Mouse (Mus musculus) NIH3T3 (cell line): Measurements from ENCODE around the gene Tbc1d24.

Experiments used
- DNase-seq: peaks from one replicate; pipeline ENCODE4 v3.0.0-alpha.2; 2012; ENCODE audit warnings: low read depth

Tbc1d24 gene

DNA sequence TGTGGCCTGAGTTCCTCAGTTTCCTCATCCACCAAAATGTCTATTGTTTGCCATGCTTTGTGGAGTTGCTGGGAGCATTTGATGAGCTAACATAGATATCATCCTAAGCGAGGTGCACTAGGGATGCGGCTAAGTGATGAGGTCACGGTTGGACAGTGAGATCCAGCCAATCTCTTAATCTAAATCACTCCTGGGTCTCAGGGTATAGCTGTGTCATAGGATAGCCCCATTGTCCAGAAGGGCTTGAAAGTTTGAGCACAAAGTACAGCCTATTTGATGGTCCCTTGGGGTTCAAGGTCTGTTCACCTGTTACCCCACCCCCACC, 4.5 kb upstream of the Tbc1d24 start:
- DNase-seq = no peak

- peak; percentile 75 for DNase-seq
Measured at GRCm38 (mm10) chr17:24209043-24209915, 3.9 kb upstream of the Tbc1d24 start, which contains the start of gene Ntn3. Gene Ntn3 (minus strand): TSS chr17:24209531.

DNA sequence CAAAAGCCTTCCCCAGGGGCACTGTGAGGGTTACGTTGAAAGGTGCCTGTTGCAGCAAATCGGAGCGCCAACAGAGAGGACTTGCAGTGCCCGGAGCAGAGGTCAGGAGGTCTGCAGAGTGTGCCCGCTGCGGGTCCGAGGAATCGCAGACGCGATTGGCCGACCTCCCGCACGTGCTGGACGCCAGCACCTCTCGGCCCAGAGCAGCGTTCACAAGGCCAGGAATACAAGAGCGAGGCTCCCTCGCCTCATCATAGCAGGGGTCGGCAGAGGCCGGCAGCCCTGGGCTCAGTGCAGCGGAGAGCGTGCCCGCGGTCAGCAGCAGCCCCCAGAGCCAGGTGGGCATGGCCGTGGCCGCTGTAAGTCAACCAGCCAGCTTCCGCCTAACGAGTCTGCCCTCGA, 3.3 kb upstream of the Tbc1d24 start:
- no peak for DNase-seq

DNA sequence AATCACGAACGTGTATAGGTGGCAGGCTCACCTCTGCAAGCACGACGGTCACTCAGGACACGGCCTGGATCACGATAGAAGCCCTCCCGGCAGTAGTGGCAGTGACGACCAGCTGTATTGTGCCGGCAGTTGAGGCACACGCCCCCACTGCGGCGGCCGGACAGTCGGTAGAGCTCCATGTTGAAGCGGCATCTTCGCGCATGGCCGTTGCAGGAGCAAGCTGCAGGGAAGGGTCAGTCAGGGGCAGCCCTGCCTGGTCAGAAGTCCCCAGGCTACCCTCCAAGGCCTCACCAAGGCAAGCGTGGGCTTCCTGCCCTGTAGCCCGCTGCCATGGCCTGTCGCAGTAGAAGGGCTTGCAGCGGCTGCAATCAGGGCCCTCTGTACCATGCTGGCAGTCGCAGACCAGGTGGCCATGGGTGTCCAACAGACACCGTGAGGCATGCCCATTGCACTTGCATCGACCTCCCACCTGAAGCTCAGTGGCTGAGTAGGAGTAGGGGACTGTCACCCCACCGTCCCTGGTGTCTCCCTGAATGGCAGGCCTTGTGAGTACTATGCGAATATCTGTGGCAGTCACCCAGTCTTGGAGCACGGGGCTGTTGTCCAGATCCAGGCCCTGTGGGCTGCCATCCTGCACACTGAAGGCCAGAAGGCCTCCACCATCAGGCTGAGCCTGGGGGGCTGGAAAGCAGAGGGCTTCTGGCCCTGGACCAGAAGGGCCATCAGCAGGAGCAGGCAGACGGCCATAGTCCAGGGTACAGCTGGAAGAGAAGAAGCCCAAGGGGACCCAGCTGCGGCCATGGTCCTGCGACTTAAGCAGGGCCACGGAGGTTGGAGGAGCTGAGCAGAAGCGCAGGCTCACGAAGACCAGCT, 2.6 kb upstream of the Tbc1d24 start:
- no peak for DNase-seq

DNA sequence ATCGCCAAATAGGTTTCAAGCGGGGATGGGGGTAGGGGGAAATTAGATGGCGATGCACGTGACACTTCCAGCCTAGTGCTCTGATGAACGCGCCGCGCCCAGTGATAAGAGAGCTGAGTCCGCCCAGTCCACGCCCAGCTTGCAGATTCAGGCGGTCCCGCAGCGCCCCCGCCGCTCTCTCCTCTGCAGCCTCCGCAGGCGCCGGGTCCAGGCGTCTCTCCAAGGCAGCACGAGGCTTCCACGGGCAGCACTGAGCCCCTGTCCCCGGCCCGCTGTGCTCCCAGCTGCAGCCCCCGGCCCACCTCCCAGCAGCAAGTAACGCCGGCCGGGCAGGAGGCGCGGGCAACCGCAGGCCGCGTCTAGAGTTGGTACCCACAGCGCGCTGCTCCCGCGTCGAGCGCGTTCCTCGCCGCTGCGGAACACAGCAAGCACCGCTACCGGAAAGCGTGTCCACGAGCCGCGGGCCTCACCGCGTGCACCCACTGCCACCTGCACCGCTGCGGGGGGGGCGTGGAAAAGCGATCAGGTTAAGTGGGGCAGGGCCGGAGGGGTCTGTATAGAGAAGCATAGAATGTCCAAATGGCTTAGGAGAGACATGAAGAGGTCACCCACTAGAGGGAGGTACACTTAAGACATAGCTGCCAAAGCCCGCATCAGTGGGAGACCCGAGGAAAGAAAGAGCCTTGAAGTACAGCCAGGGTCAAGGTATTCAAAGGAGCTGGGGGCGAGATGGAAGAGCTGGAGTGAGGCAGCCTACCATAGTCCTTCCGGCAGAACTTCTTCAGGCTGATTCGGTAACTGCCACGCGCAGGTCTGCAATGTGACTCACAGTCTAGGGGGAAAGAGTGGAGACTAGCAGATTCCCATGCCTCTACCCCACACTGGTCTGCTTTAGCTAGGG, 1.3 kb upstream of the Tbc1d24 start:
- no peak for DNase-seq

GRCm38 (mm10) chr17:24205908-24206361, 573 bp upstream of the Tbc1d24 start:
- no peak for DNase-seq

DNA sequence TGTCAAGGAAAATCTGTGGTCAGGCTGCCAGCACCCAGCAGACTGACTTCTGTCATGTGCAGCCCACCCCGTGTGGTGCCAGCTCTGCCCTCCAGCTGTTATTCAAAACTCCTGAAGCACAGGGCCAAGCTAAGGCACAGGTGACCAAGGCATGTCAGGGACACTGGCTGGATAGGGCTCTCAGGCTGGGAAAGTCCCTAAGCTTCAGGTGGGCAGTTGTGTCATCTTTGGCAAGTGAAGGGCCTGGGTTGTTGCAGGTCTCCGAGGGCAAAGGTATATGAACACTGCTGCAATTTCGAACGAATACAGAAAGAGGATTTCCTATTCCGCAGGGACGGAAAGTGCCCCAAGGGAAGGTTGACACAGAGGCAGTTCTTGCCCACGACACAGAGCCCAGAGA, 516 bp downstream of the Tbc1d24 start:
- DNase-seq = peak; percentile 36

DNA sequence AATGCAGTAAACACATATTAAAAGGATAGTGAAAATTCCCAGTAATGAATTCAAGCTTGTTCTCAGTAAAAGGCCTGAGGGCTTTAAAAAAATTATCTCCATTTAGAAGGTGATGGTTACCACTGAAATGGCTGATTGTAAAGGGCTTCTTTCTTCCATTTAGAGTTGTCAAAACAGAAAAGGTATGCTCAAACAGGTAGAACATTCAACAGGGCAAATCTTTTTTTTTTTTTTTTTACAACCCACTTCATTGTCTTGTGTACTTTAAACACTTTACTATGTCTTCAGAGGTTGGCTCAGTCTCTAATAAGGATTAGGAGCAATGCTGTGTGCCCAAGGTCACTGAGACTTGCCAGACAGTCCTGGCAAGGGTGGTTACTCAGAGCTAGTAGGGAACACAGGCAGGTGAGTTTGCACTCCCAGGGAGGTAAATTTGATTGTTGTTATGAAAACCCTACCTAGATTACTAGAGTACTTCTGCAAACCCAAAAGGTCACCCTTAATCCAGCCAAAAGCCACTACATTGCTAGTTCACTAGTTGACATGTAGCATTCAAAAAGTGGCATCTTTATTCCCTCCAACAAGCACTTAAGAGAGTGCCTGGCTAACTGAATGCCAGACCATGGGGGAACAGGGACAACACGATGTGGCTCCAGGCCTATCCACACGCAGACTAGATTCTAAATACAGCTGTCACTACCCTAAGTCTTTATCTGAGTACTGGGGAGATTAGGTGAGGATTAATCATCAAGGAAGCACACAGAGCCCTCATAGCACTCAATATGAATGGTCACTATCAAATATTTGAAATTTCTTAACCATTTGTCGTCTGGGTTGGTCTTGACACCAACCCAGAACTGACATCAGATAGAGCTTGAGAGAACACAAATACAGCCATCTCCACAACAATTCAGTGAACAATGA, 1.5 kb downstream of the Tbc1d24 start:
- DNase-seq = no peak

GRCm38 (mm10) chr17:24203068-24203467, 2.3 kb downstream of the Tbc1d24 start:
- no peak for DNase-seq

DNA sequence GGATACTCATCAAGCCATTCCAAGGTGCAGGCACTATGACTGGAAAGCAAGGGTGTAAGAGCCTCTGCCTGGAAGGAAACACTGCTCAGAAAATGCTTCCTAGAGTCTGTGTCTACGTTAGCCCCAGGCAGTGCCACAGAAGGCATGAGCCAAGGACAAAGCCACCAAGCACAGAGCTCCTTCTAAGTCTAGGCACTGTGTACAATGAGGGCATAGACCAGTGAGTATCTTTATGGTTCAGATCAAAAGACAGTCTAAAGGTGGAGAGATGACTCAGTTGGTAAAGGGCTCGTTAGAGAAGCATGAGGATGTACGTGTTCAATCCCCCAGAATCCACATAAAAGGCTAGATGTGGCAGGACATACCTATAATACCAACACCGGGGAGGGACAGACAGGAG, 4.3 kb downstream of the Tbc1d24 start:
- no peak for DNase-seq

- DNase-seq = no peak
Measured at GRCm38 (mm10) chr17:24199741-24200140, 5.6 kb downstream of the Tbc1d24 start.

DNA sequence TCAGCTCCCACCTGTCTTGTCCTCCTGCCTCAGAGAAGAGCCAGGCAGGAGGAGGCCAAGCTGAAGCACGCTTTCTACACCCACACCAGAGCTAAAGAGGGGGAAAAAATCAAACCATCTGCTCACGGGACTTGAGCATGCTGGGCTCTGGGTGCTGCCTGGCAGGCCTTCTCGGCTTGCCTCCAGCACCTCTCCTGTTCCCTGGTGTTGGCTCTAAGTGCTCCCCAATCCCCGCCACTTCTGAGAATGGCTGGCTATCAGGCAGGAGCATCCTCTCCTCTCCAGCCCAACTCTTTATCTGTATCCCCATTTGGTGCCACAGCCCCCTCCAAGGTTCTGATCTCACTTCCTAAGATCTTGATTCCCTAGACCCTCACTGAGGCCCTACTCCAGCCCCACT, 6.1 kb downstream of the Tbc1d24 start:
- DNase-seq = no peak

DNA sequence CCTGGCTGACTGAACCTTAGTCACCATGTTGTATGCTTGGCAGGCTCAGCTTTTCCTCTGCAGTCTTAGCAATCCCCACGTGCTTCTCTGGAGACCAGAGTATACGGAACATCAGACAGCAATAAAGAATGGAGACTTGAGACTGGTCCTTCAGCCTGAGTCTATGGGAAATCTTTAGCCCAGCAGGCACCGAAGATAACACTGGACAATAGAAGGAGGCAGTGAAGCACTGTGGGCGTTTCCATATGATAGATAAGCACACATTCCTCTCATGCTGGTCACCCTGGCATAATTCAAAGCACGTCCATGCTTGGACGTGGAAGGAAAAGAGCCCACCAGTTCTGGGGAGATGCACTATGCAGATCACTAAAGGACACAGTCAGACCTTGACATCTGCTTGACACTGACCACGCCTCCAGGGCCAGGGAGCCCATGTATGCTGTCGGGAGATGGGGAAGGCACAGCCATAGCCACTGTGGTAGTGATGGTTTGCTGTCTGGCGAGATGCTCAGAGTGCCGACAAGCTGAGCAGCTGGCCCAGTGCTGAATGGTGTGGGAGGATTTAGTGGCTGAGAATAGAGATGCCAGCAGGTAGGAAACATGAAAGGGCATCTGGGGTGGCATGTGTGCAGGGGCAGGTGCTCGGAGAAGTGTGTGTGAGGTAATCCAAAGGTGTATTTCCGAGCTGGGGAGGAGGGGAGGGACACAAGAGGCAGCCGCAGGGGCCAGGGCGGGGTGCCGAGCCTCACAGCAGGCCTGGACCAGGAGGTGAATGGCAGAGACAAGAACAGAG, 8.1 kb downstream of the Tbc1d24 start:
- DNase-seq = peak; percentile 72

DNA sequence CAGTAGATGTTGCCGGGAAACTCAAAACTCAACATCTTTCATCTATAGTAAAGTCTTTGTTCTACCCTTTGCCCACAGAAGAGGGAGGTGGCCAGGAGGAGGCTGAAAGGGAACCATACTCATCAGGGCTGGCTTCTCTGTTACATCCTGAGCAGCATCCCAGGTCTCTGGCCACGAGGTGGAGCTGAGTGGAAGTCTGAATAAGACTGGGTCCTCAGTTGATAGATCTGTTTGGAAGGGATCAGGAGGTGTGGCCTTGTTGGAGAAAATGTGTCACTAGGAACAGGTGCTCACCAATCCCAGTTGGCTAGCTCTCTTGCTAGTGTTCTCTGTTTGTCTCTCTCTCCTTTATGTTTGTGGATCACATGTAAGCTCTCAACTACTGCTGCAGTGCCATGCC, 10.0 kb downstream of the Tbc1d24 start:
- no peak for DNase-seq

- DNase-seq = no peak
Measured at GRCm38 (mm10) chr17:24193769-24194168, 11.6 kb downstream of the Tbc1d24 start.

- no peak for DNase-seq
Measured at GRCm38 (mm10) chr17:24193268-24193667, 12.1 kb downstream of the Tbc1d24 start.

GRCm38 (mm10) chr17:24192848-24193247, 12.5 kb downstream of the Tbc1d24 start:
- no peak for DNase-seq

DNA sequence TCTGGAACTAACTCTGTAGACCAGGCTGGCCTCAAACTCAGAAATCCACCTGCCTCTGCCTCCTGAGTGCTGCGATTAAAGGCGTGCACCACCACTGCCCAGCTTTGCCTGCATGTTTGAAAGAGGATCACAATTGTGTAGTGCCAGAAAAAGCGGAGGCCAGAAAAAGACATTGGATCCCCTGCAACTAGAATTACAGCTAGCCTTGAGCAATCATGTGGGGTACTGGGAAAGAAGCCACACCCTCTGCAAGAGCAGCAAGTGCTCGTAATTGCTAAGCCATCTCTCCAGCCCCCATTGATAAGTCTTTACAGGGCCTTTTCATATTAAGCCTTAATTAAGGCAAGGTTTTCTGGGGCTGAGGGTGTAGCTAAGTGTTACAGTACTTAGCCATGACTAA, 13.9 kb downstream of the Tbc1d24 start:
- no peak for DNase-seq

GRCm38 (mm10) chr17:24190934-24191333, 14.4 kb downstream of the Tbc1d24 start:
- DNase-seq = no peak

- DNase-seq = no peak
Measured at GRCm38 (mm10) chr17:24174259-24174658, 31.1 kb downstream of the Tbc1d24 start.
